Mouse (Mus musculus) bone marrow, adult 2 months (tissue): ENCODE results near the gene Synj1.

ENCODE experiments used
- CTCF ChIP-seq: fragments of 200-500 bp; IDR thresholded peaks from 2 replicates; pipeline ENCODE4 v1.5.1; 2011; ENCODE audit warnings: low read length, control low read depth; ENCODE audit not compliant: control insufficient read depth, insufficient read depth
- POLR2A ChIP-seq: fragments of 200-500 bp; IDR thresholded peaks from 2 replicates; pipeline ENCODE4 v1.6.1; 2011; ENCODE audit warnings: low read depth, mild to moderate bottlenecking, control low read depth, low read length, borderline replicate concordance; ENCODE audit not compliant: control insufficient read depth

DNA sequence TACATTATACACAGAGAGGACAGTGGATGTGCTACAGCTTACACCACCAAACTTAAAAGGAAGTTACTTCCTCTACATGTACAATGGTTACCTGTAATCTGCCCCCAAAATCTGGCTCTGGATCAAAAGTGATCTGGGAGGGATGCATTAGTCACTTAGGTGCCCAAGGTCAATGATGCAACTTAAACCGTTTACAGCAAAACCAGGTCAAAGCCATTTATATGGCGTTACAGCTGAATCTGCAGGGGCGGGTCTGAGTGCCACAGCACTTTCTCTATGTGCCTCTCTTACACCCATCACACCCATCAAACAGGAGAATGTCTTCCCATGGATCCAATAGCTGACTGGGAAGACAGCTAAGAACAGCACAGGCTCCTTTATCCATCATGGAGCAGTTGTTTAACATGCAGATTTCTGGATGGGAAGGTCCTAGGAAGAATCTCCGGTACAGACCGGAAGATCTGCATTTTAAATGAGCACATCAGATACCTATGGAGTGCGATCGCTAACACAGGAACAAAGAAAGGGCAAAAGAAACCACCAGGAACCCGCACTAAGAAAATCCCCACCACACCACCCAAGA, 18.1 kb upstream of the Synj1 start:
- TF ChIP-seq CTCF (no peak), POLR2A (no peak)
